Mouse (Mus musculus) G1E-ER4 (cell line): ENCODE measurements at regions not wholly inside any gene's neighbourhood (a gene's known extent, or its start where the extent isn't known, plus 50 kb on each side); places are given as distances from the start of the nearest gene placed in this dataset.

ENCODE experiments used
- GATA1 ChIP-seq: IDR thresholded peaks from one replicate; pipeline ENCODE4 v1.8.0; 2012; ENCODE audit warnings: low read length, inconsistent platforms

DNA sequence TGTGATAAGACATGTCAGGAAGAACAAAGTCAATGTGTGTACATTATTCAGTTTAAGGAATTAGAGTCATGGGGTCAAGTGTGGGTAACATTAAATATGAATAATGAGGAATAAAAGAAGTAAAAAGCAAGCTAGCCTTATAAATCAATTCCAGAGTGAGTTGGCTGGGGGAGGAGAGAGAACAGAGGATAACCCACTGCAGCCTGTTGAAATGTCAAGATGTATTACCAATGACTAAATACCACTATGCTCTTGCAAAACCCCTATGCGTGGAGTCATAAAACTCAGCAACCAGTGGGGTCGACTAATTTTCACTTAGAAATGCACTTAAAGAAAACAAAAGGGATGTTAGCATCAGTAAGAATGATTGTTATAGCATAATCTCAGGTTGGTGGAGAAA, 201.2 kb downstream of the Tbx18 start:
- no peak for TF ChIP-seq GATA1

DNA sequence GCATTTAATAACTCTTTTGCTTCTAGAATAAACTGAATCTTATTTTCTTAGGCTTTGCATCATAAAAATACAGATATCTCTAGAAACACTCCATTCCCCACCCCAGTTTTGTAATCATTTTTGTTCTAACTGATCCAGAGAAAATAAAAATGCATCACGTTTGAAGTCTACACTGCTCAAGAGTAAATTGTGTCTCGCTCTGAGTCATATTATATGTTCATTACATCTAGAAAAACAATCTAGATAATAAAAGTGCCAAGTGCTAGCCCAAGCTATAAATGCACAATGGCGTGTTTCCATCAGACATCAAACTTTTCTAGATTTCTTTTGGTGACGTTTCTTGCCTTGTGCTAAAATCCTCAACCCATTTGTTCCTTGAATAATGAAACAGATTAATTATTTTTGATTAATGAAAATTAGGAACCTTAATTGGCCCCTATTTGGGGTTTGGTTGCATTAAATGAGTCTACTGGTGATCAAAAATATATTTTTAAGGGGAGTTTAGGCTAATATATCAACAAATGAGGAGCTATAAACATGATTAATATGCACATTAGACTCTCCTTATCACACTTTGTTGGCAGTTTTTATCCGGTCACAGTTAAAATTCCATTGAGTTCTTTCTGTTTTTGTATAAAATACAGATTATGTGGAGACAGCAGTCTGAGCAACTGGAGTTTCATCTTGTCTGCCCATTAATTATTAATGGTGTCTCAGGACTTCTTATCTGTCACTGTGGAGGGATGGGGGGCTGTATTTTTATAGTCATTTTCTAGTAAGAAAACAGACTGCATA, 206.0 kb downstream of the Tbx18 start:
- no peak for TF ChIP-seq GATA1

DNA sequence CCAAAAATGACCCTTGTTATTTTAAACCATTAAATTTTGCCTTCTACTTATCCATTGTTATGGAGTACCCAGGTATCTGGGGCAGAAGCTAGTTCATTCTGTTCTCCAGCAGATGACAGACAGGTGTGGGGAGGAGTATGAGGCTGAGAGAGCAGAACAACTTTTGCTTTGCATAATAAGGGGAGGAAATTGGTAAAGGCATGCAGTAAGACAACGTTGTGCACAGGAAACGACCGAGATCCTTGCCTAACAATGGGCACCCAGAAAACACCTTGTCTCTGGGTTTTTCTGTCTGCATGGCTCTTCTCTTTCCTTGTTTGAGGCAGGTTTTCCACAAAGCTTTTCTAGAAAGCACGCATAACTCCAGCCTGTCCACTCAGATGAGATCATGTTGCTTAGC, 220.4 kb downstream of the Tbx18 start:
- TF ChIP-seq GATA1 = no peak

DNA sequence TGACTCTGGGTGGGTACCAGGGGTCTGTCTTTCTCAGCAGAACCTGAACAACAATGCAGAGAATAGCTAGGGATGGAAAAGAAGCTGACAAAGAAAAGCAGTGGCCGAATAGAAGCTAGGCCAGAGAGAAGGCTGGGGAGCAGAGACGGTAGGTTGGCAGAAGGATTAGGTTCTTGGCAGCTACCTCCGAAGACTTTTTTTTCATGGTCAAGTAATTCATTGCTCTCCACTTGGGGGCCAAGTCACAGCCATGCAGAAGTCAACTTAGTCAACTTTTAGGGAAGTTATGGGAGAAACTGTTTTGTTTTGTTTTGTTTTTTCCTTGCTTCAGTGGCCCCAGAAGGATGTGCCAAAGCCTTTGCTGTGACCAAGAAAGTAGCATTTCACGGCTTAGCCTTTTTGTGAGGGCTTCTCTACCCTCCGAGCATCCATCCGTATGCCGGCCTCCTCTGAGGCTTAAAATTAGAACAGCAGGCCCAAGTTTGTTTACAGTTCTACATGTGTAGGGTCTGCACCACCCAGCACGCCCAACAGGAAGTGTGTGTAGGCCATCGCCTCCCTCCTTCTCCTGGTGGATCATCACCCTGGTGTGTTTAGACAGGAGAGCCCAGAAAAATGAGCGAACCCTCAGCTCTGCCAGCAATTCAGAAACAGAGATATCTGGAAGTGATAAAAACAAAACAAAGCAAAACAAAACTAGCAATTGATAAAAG, 226.2 kb downstream of the Tbx18 start:
- TF ChIP-seq GATA1 = no peak

DNA sequence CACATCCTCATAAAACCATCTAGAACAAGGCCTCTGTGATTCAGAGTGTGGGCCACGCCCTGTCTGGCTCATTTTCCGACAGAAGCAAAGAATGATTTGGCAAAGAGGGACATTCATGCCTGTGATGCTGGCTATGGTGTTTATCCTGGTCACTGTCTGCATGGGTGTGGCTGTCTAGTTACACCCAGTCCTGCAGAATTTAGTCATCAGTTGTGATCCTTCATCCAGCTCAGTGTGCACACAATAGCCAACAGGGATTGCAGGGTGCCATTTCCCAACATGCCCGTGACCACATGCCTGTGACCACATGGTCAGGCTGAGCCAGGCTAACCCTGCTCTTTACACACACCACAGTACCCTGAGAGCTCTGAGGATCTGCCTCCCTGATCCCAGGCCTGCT, 208.8 kb upstream of the Cep162 start:
- TF ChIP-seq GATA1 = no peak

DNA sequence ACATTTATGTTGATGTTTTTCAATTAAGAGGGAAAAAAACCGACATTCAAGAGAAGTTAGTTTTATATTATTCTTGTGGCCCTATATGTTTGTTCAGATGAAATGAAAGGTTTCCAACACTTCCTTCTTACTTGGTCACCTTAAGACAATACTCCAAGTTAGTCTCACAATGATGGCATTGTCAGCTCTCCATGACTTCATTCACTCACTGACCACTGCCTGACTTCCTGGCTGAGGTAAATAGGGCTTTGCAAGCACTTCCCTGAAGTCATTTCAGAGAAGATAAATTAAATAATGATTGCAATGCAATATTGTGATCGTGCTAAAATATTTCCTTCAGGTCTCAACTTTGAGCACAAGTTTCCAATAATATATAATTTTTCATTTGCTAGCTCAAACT, 197.9 kb upstream of the Cep162 start:
- no peak for TF ChIP-seq GATA1

DNA sequence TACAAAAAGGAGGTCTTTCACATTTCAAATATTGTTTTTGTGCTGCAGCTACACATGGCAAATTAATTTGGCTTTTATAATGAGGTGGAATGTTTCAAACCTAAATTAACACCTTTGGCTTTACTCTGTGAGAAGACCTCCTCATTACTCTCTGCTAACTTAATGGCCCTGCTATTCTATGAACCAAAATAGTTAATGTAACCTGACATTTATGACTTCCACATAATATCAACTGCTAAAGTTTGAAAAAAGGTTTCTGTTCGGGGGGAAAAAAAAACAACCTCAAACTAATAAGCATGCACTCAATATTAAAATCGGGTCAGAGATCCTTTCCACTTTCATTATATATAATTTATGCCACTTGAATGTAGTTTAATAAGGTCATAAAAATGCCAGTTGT, 197.2 kb upstream of the Cep162 start:
- TF ChIP-seq GATA1 = no peak

DNA sequence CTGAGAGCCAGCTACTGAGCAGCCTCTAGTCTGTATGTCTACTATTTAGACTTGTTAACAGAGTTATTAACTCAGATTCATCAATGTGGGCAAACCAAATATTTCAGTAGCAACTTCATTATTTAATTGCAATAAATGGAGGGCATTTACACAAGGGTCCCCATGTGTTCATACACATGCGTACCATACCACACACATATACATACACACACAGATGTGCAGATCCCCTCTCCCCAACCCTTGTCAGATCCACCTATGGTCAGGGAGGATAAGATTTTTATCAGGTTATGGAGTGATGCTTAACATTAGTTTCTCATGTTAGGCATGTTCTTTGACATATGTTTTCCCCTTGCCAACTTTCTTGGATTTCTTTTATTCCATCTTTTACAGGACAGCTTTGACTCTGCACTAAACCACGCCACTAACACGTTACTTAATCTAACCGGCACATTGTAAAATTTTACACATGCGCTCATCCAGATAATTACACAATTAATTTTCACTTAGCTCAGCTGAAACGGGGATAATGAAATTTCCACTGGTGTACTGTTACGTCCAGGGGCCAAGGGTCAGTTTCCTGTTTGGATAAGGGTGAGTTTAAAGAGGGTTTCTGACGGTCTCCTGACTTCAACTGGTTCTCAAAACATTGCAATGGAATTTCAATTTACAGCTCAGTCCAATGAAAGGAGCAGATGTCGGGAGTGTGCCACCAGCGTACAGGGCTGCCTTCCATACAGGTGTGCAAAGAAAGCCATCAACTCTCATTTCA, 188.3 kb upstream of the Cep162 start:
- TF ChIP-seq GATA1 = no peak

DNA sequence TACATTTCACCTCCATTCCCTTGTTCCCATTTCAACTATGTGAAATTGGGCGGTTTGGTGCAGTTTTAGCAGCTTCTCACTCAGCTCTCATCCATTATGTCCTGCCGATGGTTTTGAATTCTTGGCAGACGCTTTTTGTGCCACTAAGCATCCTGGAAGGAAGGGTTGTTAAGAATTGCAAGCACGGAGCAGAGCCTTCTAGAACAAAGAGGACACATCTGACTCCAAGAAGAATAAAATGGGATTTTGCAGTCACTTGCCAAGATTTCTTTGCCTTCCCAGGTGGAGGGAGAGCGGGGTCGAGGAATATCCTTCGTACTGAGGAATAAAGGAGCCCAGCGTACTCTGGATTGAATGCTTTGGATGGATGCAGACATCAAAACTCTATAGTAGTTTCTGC, 176.7 kb upstream of the Cep162 start:
- no peak for TF ChIP-seq GATA1

DNA sequence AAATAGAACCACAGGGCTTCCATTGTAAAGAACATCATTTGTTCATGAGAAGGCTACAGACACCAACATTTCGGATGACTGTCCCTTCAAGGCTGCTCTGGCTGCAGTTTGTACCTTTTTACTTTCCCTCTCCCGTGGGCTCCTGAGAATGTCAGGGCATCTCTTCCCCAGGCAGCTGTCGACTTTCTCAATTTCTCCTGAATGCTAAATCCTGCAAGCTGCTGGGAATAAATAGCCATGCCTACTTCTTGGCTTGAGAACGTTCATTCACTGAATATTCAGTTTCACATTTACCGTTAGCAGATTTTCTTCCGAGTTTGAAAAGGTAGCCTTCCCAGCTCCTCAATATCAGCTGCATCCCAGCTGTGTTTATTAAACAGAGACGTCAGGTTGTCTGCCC, 176.2 kb upstream of the Cep162 start:
- TF ChIP-seq GATA1 = no peak

DNA sequence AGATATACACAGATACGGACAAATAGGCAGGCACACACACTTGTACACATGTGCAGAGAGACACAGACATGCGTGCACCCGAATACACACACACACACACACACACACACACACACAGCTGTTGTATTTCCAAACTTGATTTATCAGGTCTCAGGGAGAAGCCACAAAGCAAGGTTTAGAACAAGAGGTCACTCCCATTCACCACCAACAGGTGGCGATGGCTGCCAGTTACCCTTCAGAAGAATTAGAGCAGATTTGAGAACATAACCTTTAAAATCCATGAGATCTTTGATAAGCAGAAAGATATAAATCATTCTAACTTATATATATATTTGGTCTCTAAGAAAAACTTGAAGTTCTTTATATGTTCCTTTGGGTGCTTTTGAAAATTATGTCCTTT, 169.9 kb upstream of the Cep162 start:
- no peak for TF ChIP-seq GATA1

DNA sequence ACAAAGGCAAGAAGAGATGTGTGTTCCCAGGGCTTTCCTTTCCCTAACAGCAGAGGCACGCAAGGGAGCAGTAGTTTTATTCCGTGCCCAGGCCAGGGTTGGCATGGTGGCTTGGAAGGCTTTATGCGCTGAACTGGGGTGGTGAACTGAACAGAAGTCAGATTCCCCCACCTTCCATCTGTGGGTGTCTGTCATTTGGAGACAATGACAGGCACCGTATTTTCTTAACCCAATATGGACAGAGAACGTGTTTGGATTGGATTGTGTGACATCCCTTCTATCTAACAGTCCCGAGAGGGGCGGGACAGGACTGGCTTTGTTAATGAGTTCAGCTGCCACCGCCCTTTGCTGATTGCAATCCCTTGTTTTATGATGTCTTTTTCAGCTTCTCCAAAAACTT, 165.8 kb upstream of the Cep162 start:
- TF ChIP-seq GATA1 = no peak

DNA sequence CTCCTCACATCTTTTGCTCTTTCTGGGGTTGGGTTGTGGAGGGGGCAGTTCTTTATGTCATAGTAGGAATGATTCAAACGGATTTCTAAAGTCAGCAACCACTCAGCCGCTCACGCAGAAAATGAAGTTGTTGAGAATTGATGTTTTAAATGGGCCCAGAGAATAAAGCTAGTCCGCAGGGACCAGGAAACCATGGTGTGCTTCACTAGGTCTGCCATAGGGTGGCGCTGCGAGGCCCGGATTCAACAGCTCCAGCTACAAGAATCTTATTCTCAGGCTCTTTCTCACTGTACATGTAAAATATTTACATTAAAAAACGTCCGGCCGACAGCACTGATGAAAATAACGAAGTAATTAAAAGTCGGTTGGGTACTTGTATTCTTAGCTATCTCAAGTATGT, 164.0 kb upstream of the Cep162 start:
- TF ChIP-seq GATA1 = no peak

DNA sequence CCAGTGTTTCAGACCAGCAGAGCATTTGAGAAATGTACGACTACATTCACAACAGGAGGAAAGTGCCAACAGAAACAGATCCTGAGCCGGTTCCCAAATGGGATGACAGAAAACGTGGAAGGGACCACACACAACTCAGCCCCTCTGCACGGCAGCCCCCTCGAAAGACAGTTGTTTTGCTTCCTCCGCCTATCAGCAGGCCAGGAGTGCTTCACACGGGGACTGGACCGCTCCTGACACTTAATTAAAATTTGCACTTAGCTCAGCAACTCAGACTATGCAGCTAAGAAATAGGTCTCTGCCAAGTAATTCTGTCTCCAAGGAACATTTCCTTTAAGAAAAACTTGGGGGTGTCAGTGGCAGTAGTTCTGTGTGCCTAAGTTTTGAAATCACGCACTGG, 157.6 kb upstream of the Cep162 start:
- no peak for TF ChIP-seq GATA1

DNA sequence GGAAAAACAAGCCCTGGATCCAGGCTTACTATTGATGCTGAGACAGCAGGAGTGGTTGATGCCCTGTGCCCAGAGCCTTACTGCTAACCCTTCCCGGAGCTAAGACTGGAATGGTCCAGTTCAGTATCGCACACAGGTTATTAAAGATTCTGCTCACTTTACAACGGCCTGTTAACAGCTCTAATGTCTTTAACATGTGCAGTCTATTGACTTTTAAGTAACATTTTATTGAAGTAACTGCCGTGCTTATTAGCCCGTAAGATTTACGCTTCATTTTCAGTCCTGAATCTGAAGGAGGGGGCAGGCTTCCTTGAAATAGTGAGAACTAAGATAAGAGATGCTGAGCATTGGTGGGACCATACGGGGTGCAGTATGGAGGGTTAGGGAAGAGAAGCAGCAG, 155.7 kb upstream of the Cep162 start:
- TF ChIP-seq GATA1 = no peak

DNA sequence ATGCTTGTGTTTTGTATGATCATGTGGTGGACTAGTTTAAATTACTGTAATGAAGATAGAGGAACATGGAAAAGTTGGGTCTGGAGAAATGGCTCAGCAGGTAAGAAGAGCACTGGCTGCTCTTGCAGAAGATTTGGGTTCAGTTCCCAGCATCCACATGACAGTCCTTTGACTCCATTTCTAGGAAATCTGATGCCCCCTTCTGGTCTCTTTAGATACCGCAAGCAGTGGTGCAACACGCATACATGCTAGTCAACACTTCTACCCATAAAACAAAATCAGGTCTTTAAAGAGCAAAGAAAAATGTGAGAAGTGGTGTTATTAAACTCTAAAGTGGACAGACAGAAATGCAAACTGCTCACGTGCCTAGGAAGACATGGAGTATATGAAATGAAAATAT, 154.4 kb upstream of the Cep162 start:
- TF ChIP-seq GATA1 = no peak
